Mouse (Mus musculus): ENCODE measurements around the gene Patz1.
A peak's percentile ranks its signal among the peaks of the same experiment; 100 is the strongest.

Gene Patz1

DNA sequence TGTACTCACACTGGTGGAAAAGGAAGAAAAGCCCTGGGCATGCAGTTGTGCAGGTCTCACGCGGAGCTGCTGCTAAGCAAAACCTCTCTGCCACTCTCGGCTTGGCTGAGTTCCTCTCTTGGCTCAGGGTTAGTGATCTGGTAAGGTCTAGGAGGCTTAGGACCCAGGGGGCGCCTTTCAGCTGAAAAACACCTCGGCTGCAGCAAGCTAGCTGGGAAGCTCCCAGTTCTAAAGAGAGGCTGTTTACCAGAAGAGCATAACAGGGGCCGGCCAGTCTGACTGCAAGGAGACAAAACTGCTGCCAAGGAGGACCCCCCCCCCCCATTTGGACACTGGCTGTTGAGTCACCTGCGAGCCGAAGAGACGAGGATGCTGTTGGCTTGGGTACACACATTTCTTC lies 41.9 kb downstream of the Patz1 start:
- peak; percentile 58 for ATAC-seq (ENCODE audit: low TSS enrichment)

DNA sequence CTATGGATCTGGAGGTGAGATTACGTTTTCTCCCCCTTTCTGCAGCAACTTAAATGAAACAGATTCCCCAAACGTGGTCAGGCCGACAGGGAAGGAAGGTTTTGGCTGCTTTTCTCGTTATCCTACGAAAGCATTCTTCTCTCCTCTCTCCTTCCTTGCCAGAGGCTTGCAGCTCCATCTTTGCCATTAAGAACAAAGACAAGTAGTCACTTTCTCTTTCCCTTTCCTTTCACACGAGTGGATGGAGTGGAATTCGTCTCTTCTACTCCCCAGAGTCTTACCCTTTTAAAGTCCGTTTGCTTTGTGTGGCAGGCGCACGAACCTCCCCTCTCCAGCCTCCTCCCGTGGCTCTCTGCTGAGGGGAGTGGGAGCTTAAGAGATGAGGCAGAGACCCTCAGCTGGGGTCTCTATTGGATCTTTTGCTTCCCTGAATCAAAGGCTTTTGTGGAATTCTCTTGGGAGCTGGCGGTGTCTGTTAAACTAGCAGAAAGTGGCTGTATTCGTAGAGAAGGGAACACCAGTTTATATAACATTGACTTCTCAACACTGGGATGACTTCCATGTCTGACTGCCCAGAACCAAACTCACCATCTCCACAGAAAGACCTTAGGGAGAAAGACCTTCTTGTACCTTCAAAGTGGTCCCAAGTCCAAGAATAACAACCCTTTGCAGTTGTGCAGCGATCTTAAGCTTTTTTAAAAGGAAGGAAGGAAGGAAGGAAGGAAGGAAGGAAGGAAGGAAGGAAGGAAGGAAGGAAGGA lies 42.5 kb downstream of the Patz1 start:
- 0 out of 2 replicates have a peak, but pooled peaks have one; percentile 5 for ATAC-seq (ENCODE audit: low TSS enrichment)

DNA sequence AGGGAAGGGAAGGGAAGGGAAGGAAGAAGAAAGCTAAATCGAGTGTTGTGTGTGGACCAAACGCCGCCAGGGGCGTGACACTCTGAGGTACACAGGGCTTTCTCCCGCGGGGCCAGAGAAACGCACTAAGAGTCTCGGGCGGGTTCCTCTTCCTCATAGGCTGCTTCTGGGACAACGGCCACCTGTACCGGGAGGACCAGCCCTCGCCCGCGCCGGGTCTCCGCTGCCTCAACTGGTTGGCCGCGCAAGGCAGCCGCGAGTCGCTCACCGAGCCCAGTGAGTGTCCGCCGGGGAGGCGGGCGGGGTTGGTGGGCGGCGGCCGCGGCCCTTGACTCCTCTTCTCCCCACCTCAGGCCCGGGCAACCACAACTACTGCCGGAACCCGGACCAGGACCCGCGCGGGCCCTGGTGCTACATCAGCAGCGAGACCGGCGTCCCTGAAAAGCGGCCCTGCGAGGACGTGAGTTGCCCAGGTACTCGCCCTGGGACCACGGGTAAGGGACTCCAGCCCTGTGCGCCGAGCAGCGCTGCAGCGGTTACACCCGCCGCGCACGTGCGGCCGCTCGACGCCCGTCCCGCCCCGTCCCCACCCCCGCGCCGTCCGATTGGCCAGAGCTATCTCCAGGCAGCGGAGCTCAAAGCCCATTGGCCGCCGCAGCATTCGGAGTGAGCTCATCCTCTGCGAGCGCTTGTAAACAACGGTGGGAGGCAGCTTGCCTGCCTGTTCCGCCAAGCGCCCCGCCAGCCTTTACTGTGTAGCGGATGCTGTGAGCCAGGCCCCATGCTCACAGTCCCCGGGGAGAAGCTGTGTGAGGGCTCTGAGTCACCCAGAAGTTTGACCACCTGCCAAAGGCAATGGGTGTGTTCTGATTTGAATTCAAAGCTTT lies 43.3 kb downstream of the Patz1 start:
- ATAC-seq (ENCODE audit: low TSS enrichment), result peak; percentile 83

- ATAC-seq (ENCODE audit: low TSS enrichment), result no peak
Measured at GRCm38 (mm10) chr11:3333111-3333695, 44.5 kb downstream of the Patz1 start.

DNA sequence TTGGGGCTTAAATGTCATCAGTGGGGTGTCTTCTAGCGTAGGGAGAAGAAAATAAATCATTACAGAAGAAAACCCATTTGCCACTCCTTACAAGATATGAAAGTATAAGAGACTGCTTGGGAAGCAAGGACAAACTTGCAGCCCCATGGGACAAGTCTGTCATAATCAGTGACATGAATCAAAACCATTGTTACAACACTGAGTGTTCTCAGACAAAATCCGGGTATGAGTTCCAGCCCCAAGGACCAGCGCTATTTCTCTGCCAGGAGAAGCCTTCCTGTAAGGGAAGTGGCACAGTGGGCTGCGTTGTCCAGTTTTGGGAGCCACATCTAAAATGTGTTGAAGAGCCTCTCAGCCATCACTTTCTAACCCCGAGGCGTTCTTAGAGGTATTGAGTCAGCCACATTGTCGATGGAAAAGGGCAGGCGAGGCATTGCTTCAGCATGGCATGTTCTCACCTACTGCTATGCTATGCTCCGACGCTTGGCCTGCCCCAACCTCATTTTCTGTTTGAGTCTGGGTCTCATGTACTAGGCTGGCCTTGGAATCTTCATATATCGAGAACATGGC lies 45.6 kb downstream of the Patz1 start:
- ATAC-seq (ENCODE audit: low TSS enrichment), result no peak

GRCm38 (mm10) chr11:3334711-3335316 lies 46.1 kb downstream of the Patz1 start:
- ATAC-seq (ENCODE audit: low TSS enrichment), result no peak

DNA sequence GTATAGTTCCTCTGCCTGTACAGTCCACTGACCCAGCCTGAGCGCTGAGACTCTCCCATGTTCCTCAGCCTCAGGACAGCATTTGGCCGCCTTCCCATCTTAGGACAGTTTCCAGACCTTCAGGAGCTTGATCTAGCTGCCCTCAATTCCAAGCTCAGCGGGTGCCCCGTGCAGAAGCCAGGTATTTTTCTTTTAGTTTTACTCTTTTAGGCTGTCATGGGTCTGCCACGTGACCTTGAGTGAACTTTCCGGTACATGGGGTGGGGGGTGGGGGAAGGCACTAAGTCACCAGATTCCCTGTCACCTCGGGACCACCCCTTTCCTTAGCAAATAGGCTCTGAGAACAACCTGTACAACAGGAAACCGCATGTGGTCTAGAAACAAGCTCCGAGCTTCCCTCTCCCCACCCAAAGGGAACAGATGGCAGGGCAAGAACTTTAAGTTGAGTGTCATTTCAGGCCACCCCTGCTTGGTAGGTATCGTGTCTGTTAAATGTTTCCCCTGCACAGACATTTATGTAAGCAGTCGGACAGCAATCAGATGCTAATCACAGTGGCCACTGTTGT lies 47.1 kb downstream of the Patz1 start:
- no peak for ATAC-seq (ENCODE audit: low TSS enrichment)

DNA sequence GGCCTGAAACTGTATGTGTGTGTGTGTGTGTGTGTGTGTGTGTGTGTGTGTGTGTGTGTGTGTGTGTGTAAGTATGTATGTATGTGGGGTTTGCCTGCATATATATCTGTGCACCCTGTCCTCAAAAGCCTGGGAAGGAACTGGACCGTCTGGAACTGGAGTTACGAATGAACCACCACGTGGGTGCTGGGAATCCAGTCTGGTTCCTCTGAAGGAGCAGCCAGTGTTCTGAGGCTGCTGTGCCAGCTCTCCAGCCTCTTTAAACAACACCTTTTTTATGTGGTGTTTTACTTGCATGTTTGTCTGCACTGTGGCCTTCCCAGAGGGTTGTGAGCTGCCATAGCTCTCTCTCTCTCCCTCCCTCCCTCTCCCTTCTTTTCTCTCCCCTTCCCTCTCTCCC lies 47.9 kb downstream of the Patz1 start:
- ATAC-seq (ENCODE audit: low TSS enrichment), result no peak

DNA sequence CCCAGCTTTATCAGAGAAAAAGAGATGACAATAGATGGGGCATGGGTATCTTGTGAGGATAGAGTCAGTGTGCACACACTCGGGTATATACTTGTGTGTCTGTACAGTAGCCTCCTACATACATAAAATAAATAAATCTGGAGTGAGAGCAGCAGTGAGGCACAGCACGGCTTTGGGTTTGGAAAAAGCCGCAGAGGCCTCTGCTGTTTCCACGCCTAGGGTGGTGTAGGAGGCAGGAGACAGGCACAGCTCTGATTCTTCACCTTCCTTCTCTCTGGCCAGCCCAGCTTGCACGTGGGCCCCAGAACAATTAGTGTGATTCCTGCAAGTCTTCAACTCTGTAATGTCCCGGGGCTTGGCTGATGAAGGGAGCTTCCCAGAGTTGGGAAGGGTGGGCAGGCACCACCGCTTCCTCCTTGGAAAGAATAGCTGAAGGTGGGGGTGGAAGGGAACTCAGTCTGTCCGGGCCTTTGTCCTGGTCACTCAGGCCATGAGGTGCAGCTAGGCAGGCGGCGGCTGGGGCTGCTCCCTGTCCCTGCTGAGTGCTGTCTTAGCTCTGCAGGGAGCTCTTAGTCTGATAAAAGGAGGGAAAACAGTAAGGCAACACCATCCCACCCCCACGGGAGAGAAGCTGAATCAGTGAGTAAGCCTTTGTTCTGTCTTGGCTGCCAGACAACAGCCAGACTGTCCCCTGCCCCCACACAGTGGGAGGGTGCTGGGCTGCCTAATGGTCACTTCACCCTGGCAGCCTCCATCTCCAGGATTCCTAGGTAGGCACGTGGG lies 48.7 kb downstream of the Patz1 start:
- peak; percentile 69 for ATAC-seq (ENCODE audit: low TSS enrichment)

DNA sequence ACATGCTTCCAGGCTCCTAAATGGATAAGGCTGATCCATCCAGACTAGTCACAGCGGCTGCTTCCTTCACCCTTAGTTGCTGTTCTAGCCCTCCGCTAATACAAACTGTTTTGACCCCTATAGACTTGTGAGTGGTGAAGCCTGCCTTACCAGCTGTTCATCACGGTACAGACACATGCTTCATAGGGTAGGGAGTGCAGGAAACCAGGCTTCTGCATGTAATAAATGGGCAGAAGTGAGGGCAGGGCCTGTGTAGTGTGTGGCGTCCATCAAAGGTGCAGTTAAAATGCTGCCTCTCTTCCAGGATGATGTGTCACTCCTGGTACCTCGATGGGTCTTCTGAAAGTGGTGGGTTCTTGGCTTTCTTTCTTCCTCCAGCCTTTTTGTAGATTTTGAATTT lies 49.3 kb downstream of the Patz1 start:
- peak; percentile 11 for ATAC-seq (ENCODE audit: low TSS enrichment)

DNA sequence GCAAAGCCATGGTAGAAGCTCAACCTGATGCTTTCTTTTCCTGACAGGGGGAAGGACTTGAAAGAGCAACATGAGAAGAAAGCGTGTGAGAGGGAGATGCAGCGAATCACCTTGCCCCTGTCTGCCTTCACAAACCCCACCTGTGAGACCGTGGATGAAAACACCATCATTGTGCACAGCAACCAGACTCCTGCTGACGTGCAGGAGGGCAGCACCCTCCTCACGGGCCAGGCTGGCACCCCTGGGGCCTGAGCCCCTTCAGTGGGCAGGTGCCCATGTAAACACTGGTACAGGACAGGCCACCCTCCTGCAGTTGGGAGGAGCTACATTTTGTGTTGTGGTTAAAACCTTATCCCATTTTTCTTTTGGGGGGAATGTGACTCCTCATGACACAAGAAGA lies 52.8 kb downstream of the Patz1 start:
- ATAC-seq (ENCODE audit: low TSS enrichment), result no peak

- ATAC-seq (ENCODE audit: low TSS enrichment), result no peak
Measured at GRCm38 (mm10) chr11:3344916-3345315, 56.2 kb downstream of the Patz1 start.

DNA sequence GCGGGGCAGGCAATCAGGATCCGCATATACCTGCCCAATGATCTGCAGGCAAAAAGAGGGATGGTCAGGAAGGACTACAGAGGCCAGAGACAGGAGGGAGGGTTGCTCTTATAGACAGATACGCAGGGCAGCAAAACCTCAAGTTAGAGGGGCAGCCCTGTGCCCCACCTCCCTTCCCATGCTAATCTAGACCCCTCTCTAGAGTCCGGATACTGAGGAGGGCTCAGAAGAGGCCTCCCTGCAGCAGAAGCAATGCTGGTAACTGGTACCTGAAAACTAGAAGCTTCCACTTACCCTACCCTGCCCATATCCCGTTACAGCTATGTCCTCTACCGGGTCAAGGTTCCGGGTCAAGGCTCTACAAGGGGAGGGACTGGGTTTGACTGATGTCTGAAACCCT lies 57.7 kb downstream of the Patz1 start:
- ATAC-seq (ENCODE audit: low TSS enrichment), result no peak

DNA sequence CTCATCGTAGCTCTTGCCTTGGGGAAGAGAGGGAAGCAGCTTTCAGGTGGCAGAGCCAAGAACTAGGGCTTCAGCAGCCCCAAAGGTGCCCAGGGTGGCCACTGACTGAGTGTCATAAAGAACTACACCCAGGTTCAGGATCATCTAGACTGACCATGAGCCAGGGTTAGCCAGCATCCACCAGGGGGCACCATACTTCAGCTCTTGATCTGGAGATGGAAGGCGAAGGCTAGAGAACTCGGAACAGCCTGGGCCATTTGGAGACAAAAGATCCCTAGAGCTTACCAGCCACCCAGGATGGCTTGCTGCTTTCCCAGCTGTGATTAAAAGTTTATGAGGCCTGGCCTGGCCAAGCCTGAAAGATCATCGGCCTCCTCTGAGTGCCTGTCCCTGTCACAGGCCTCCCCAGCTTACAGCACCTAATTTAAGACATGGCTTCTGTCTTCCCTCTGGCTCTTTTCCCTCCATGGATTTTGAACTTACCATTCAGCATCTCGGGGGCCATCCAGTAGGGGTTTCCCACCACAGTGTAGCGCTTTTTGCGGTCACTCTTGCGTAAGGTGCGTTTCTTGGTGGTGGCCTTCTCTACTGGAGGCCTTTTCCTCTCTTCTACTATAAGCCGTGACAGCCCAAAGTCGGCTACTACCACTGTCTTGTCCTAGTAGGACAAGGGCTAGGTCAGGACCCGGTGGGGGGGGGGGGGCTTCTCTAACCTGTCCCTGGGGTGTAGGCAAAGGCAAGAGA lies 58.6 kb downstream of the Patz1 start:
- peak; percentile 79 for ATAC-seq (ENCODE audit: low TSS enrichment)

DNA sequence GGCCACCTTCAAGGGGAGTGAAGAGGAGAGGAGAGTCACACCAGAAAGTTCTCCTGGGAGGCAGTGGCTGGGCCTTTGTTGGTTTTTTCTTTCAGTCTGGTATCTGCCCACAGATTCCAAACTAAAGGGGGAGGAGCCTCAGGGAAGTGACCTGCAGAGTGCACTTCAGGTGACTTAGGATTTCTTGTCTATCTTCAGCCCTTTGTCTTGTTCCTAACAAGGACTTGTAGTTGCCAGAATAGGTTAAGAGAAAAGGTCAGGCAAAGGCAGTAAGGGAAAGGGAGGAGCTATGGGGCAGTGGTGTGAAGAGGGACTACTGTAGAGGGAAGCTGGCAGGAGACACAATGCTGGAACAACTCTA lies 59.1 kb downstream of the Patz1 start:
- ATAC-seq (ENCODE audit: low TSS enrichment), result no peak

DNA sequence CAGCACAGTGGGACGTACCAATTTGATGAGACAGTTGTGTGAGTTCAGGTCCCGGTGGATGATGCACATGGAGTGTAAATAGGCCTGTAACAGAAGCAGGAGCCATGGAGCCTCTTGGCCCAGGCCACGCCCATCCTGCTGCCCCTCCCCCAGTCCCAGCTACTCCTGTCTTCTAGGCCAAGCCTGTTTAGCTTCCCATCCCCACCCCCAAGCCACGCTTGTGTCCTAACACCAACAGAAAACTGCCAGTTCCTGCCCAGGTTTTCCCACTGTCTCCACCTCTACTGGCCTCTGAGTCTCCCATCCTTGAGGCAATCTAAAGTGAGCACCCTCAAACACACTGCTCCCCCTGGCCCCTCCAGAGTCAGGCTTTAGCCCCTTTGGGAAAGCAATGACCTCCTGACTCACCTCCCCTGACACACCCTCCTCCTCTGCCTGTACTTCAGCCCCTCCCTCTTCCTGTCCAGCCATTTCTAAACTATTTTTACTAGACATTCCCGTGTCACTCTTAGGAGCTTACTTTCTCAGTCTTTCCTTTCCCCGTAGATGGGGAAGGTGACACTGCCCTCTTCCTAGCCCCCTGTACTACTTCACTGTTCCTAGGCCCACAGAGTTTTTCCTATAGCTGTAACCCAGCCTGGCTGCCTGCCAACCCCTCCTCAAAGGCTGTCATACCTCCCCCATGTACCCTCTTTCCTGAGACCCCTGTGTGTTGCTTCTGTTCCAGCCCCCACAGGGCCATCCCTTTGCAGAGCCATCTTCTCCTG lies 60.1 kb downstream of the Patz1 start:
- no peak for ATAC-seq (ENCODE audit: low TSS enrichment)

DNA sequence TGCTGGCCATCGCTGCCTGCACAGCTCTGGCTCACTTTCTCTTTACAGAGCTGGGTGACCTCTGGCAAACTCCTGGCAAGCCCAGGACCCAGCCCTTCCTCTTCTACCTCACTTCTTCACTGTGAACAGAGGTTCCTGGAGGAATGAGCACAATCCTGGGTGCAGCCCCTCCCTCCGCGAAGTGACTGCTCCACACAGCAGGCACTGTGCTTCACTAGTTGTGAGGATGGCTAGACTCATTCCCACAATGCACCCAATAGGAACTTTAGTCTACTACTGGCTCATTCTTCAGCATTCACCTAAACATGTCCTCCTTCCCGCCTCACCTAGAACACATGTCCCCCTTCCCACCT lies 60.6 kb downstream of the Patz1 start:
- no peak for ATAC-seq (ENCODE audit: low TSS enrichment)

DNA sequence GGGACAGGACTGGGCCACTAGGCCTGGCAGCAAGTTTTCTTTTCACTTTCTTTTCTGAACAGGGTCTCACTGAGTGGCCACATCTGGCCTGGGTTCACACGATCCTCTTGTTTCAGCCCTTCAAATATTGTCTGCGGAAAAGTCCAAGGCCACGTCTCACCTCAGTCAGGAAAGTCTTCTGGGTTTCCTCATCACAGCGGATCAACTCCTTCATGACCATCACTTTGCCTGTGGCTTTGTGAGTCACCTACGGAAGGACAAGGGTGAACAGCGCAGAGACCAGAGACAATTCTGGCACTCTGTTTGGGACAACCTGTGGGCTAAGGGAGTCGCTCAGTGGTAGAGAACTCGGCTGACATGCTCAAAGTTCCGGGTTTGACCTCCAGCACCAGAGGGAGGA lies 63.5 kb downstream of the Patz1 start:
- ATAC-seq (ENCODE audit: low TSS enrichment), result no peak

GRCm38 (mm10) chr11:3352990-3353585 lies 64.4 kb downstream of the Patz1 start:
- peak; percentile 44; the same call in 1 of the 2 replicates for ATAC-seq (ENCODE audit: low TSS enrichment)
